Mouse (Mus musculus) heart, embryonic 14.5 days (tissue): ENCODE data around the gene Lrrc28. TPM values are rescaled to one million over a fixed set of nuclear protein-coding genes. Genes with fewer than 3 reads are reported as not detected.
A peak's percentile ranks its signal among the peaks of the same experiment; 100 is the strongest.

Source experiments
- ATAC-seq: fragments of 200-750 bp; cut with Nextera tagmentation; 2 replicates; pipeline ENCODE4 v1.8.0; 2017; ENCODE audit warnings: low read depth, moderate TSS enrichment; ENCODE audit not compliant: insufficient number of reproducible peaks, insufficient read depth, low FRiP score
- H3K27ac ChIP-seq, 2 experiments: fragments of 200-500 bp in 1 of 2; fragments of 300-500 bp in 1 of 2; sonication (generic) in 1 of 2; replicated peaks in 1 of 2; 2 replicates each; pipeline ENCODE4 v1.5.1; 2012 to 2014; ENCODE audit warnings: low read depth in 2 of 2, low read length in 2 of 2, control low read depth in 1 of 2, mild to moderate bottlenecking in 1 of 2, mixed read lengths in 1 of 2; ENCODE audit not compliant: control insufficient read depth in 1 of 2, insufficient read depth in 1 of 2
- H3K27me3 ChIP-seq: fragments of 300-500 bp; sonication (generic); 2 replicates; pipeline ENCODE4 v1.6.1; 2014; ENCODE audit warnings: mild to moderate bottlenecking, low read length, control low read depth; ENCODE audit not compliant: control insufficient read depth, insufficient read depth
- H3K36me3 ChIP-seq: fragments of 300-500 bp; sonication (generic); 2 replicates; pipeline ENCODE4 v1.6.1; 2014; ENCODE audit warnings: mild to moderate bottlenecking, control low read depth, low read length, mixed read lengths; ENCODE audit not compliant: control insufficient read depth, insufficient read depth
- H3K4me1 ChIP-seq, 2 experiments: fragments of 200-500 bp in 1 of 2; fragments of 300-500 bp in 1 of 2; sonication (generic) in 1 of 2; 2 replicates each; pipeline ENCODE4 v1.6.1; 2012 to 2014; ENCODE audit warnings: low read length in 2 of 2, control low read depth in 1 of 2, mixed read lengths in 1 of 2; ENCODE audit not compliant: control insufficient read depth in 2 of 2, insufficient read depth in 2 of 2
- H3K4me2 ChIP-seq: fragments of 300-500 bp; sonication (generic); 2 replicates; pipeline ENCODE4 v1.6.1; 2014; ENCODE audit warnings: mild to moderate bottlenecking, low read length
- H3K4me3 ChIP-seq, 2 experiments: fragments of 200-500 bp in 1 of 2; fragments of 300-500 bp in 1 of 2; sonication (generic) in 1 of 2; 2 replicates each; pipeline ENCODE4 v1.5.1; 2012 to 2014; ENCODE audit warnings: low read length in 2 of 2, mild to moderate bottlenecking in 2 of 2, control low read depth in 1 of 2, low read depth in 1 of 2, moderate library complexity in 1 of 2; ENCODE audit not compliant: control insufficient read depth in 1 of 2, insufficient read depth in 1 of 2
- H3K9ac ChIP-seq: fragments of 300-500 bp; sonication (generic); 2 replicates; pipeline ENCODE4 v1.6.1; 2014; ENCODE audit warnings: mild to moderate bottlenecking, low read length
- H3K9me3 ChIP-seq: fragments of 300-500 bp; sonication (generic); 2 replicates; pipeline ENCODE4 v1.6.1; 2016; ENCODE audit warnings: low read length, control low read depth; ENCODE audit not compliant: control insufficient read depth
- WGBS: fragments of 180-500 bp; shearing (Covaris S2); extraction: QIAGEN DNeasy Blood & Tissue Kit; methylation state at CpG from one replicate; pipeline ENCODE4 v1.1.7; 2014; 5-methylcytosine and 5-hydroxymethylcytosine counted together
- polyA plus RNA-seq: library from polyadenylated mRNA; unstranded; fragments of >200 nt; fragmentation: Nextera tagmentation; extraction: Ambion mirVana; gene quantifications from 2 replicates; pipeline ENCODE4 v1.2.1, GENCODE M21; 2014

The Lrrc28 gene
- polyA plus RNA-seq, 1 experiment from 2014 or later: 13.3 TPM

DNA sequence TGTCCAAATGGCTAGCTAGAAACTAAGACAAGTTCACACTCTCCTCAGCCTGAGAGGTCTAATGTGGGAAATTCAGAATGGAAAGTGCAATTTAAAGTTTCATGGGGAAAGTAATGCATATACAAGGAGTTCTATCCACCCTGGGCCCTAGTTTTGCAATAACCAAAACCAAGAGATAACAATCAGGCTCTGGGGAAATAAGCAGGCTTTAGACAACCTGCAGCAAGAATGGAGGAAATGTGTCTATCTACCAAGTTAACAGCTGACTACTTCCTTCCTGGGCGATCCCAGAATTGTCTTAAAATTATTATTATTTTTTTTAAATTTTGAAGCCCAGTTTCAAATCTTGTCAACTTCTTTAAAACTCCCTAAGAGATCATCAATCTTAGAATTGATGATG, 48.7 kb downstream of the Lrrc28 start:
- Histone ChIP-seq H3K27ac (no peak overlapping the region), H3K36me3 (no peaks in the 10 kb centered on the region), H3K4me3 (no peak overlapping the region), H3K27me3 (no peaks in the 10 kb centered on the region), H3K9ac (no peak overlapping the region), H3K9me3 (no peaks in the 10 kb centered on the region), H3K4me1 (peaks cover 16 to 24% of the 10 kb centered on the region in 2 experiments), H3K4me2 (no peak overlapping the region)
- ATAC-seq: no peak
- WGBS: 88% methylated on average over 1 of the region's 1 CpGs

DNA sequence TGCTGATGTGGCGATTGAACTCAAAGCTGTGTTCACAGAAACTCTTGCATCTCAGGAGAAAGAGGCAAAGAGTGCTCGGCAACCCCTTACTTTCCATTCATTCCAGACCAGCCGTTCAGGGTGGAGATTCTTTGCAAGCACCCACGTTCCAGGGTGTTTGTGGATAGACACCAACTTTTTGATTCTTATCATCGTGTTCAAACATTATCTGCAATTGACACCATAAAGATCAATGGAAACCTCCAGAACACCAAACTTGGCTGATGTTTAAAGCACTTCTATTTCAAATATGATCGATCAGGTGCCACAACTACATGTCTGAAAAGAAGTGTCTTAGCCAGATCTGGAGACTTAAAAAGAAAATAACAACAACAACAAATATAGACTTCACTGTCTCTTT, 51.2 kb downstream of the Lrrc28 start:
- H3K4me2 ChIP-seq: no peak overlapping the region
- H3K27me3 ChIP-seq: no peaks in the 10 kb centered on the region
- no peak for ATAC-seq
- no peak overlapping the region for H3K27ac ChIP-seq
- H3K9me3 ChIP-seq: no peaks in the 10 kb centered on the region
- no peaks in the 10 kb centered on the region for H3K36me3 ChIP-seq
- no peak overlapping the region for H3K4me3 ChIP-seq
- 77% methylated on average over 6 of the region's 6 CpGs for WGBS
- no peak overlapping the region for H3K9ac ChIP-seq
- H3K4me1 ChIP-seq: peaks cover 14 to 16% of the 10 kb centered on the region in 2 experiments

- Histone ChIP-seq H3K9me3 (no peaks in the 10 kb centered on the region), H3K36me3 (no peaks in the 10 kb centered on the region), H3K27ac (no peak overlapping the region), H3K4me1 (peaks cover 7 to 11% of the 10 kb centered on the region in 2 experiments), H3K27me3 (no peaks in the 10 kb centered on the region), H3K4me3 (no peak overlapping the region), H3K4me2 (no peak overlapping the region), H3K9ac (no peak overlapping the region)
- no peak for ATAC-seq
- WGBS: 95% methylated on average over 6 of the region's 6 CpGs
These were observed 52.4 kb downstream of the Lrrc28 start for GRCm38 (mm10) chr7:67592670-67593069.

- 65% methylated on average over 6 of the region's 6 CpGs for WGBS
- H3K4me1 ChIP-seq: peaks cover 5 to 7% of the 10 kb centered on the region in 2 experiments; a peak in 3 of 4 replicates
- H3K4me2 ChIP-seq: no peak overlapping the region
- no peak overlapping the region for H3K9ac ChIP-seq
- H3K9me3 ChIP-seq: no peaks in the 10 kb centered on the region
- no peaks in the 10 kb centered on the region for H3K36me3 ChIP-seq
- no peaks in the 10 kb centered on the region for H3K27me3 ChIP-seq
- no peak overlapping the region for H3K27ac ChIP-seq
- ATAC-seq: no peak
- H3K4me3 ChIP-seq: no peak overlapping the region
These were observed 56.3 kb downstream of the Lrrc28 start for GRCm38 (mm10) chr7:67588743-67589142.

- H3K4me1 ChIP-seq: peaks cover 5 to 10% of the 10 kb centered on the region in 2 experiments; a peak in 3 of 4 replicates
- H3K9me3 ChIP-seq: no peaks in the 10 kb centered on the region
- H3K36me3 ChIP-seq: no peaks in the 10 kb centered on the region
- no peaks in the 10 kb centered on the region for H3K27me3 ChIP-seq
- H3K4me3 ChIP-seq: no peak overlapping the region
- ATAC-seq: no peak
- H3K27ac ChIP-seq: no peak overlapping the region
- 79% methylated on average over 4 of the region's 5 CpGs for WGBS
- no peak overlapping the region for H3K4me2 ChIP-seq
- no peak overlapping the region for H3K9ac ChIP-seq
These were observed 58.6 kb downstream of the Lrrc28 start for GRCm38 (mm10) chr7:67586479-67586878.

GRCm38 (mm10) chr7:67583852-67584251, 61.2 kb downstream of the Lrrc28 start:
- Histone ChIP-seq H3K27me3 (no peaks in the 10 kb centered on the region), H3K4me1 (peaks cover 5 to 10% of the 10 kb centered on the region in 2 experiments; a peak in 3 of 4 replicates), H3K9ac (no peak overlapping the region), H3K4me3 (no peak overlapping the region), H3K9me3 (no peaks in the 10 kb centered on the region), H3K4me2 (no peak overlapping the region), H3K36me3 (no peaks in the 10 kb centered on the region), H3K27ac (peak overlapping the region; percentile 39 to 53; a peak in 2 of 4 replicates)
- ATAC-seq: no peak
- WGBS: 25% methylated on average over 5 of the region's 5 CpGs

DNA sequence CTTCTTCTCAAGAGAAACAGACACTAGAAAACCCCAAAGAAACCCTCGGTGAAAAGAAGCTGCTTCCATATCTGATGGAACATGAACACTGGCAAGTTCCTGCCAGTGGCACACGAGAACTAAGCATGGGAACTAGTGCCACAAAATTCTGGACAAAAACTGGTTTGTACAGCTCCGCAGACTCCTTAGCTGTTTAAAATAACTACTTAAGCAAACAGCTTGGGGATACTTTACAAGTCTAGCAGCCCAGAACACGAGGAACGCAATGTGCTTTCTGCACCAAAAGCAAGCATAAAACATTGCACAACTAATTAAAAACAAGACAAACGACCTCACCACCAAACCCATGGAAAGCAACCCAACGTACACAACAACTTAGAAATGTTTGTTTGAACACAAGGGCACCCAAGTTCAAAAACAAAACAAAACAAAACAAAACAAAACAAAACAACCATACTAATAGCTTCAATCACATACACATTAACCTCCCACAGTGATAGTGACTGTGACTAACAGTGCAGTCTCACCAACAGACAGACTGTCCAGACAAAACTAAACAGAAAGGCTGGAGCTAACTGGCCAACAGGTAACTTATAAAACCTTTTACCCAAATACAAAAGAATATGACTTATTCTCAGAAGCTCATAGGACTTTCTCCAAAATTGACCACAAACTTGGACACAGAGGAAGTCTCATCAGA, 66.1 kb downstream of the Lrrc28 start:
- Histone ChIP-seq H3K27me3 (no peaks in the 10 kb centered on the region), H3K4me2 (no peak overlapping the region), H3K4me3 (no peak overlapping the region), H3K36me3 (no peaks in the 10 kb centered on the region), H3K4me1 (peaks cover 4 to 8% of the 10 kb centered on the region in 2 experiments; a peak in 3 of 4 replicates), H3K9me3 (no peaks in the 10 kb centered on the region), H3K27ac (no peak overlapping the region), H3K9ac (no peak overlapping the region)
- ATAC-seq: no peak
- 69% methylated on average over 7 of the region's 7 CpGs for WGBS

DNA sequence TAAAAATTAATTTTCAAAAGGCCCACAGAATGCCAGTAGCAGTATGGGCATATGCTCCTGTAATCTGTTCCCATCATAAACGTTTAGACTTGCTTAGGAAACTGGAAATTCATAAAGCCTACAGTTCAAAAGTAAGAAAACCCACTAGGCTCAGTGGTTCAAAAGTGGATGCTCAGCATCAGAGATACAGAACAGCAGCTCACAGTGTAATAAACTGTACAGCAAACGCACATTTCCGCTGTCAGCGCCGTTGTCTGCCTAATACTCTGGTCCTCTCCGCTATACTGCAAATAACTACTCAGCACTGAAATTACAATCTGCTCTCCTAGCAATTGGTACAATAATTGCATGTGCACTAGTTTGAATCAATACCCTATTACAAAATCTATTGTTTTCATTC, 67.0 kb downstream of the Lrrc28 start:
- H3K9me3 ChIP-seq: no peaks in the 10 kb centered on the region
- no peak overlapping the region for H3K4me3 ChIP-seq
- H3K27me3 ChIP-seq: no peaks in the 10 kb centered on the region
- no peaks in the 10 kb centered on the region for H3K4me1 ChIP-seq
- no peak overlapping the region for H3K9ac ChIP-seq
- H3K27ac ChIP-seq: no peak overlapping the region
- no peak overlapping the region for H3K4me2 ChIP-seq
- WGBS: 82% methylated on average over 6 of the region's 6 CpGs
- no peaks in the 10 kb centered on the region for H3K36me3 ChIP-seq
- no peak for ATAC-seq
